Mouse (Mus musculus) layer of hippocampus, postnatal 25 days (tissue): ENCODE data around the gene Fubp3. TPM values are rescaled to one million over a fixed set of nuclear protein-coding genes. Genes with fewer than 3 reads are reported as not detected.

Experiments used
- DNase-seq, 2 experiments: peaks; one replicate each; pipeline ENCODE4 v3.0.0; 2022; ENCODE audit warnings: mixed read lengths in 2 of 2, low spot score in 1 of 2; ENCODE audit errors: extremely low spot score in 1 of 2
- microRNA-seq, 2 experiments: library from miRNA; unstranded; fragments of <30 nt; microRNA quantifications; one replicate each; pipeline ENCODE4 v1.2.0; 2021
- total RNA-seq, 2 experiments: library from RNA; stranded (reverse); gene quantifications; 2 replicates each; pipeline ENCODE4 v1.2.3; 2021

Gene Fubp3
- total RNA-seq, 2 experiments from 2014 or later, result 35.5 to 45.6 TPM

GRCm38 (mm10) chr2:31662939-31663803 lies 90.7 kb downstream of the Fubp3 start:
- no peak for DNase-seq

- no peak for DNase-seq
Measured at GRCm38 (mm10) chr2:31663804-31664180, 91.3 kb downstream of the Fubp3 start.

Small RNA genes within 50 kb of the gene (microRNA-seq; reads per million reads assigned to microRNA genes)
- gene Mir6998, result 1.8 to 2.8 reads per million in 2 experiments

Other genes with a start within 250 kb of the Fubp3 start
- 10 to 100 TPM; 17.7 to 20.8 TPM for gene Ass1, start 102.4 kb upstream of the Fubp3 start, total RNA-seq
- gene Prdm12, start 67.4 kb downstream of the Fubp3 start, total RNA-seq, result not detected
- gene Exosc2, start 98.1 kb downstream of the Fubp3 start, total RNA-seq, result 10 to 100 TPM; 20.3 to 20.6 TPM
- gene Abl1, start 115.7 kb downstream of the Fubp3 start, total RNA-seq, result 10 to 100 TPM; 45.5 to 46.0 TPM
- gene Qrfp, start 237.9 kb downstream of the Fubp3 start, total RNA-seq, result not detected